Mouse (Mus musculus) hindbrain, embryonic 10.5 days (tissue): ENCODE measurements at regions not wholly inside any gene's neighbourhood (a gene's known extent, or its start where the extent isn't known, plus 50 kb on each side); places are given as distances from the start of the nearest gene placed in this dataset.
"Not testable (repeated sequence)": the region's sequence is repeated elsewhere in the genome, so short reads cannot be mapped to it uniquely, and the experiment has no call there.

Experiments
- DNase-seq: peaks from one replicate; pipeline ENCODE4 v3.0.0-alpha.2; 2017; ENCODE audit warnings: low spot score
- H3K27ac ChIP-seq: fragments of 300-500 bp; sonication (generic); 2 replicates; pipeline ENCODE4 v1.5.1; 2016; ENCODE audit warnings: mild to moderate bottlenecking, moderate library complexity
- H3K27me3 ChIP-seq: fragments of 300-500 bp; sonication (generic); 2 replicates; pipeline ENCODE4 v1.6.1; 2016; ENCODE audit warnings: mild to moderate bottlenecking; ENCODE audit not compliant: poor library complexity, insufficient read depth, severe bottlenecking
- H3K36me3 ChIP-seq: fragments of 300-500 bp; sonication (generic); 2 replicates; pipeline ENCODE4 v1.6.1; 2016; ENCODE audit warnings: mild to moderate bottlenecking, moderate library complexity
- H3K4me1 ChIP-seq: fragments of 300-500 bp; sonication (generic); replicated peaks from 2 replicates; pipeline ENCODE4 v1.6.1; 2016; ENCODE audit warnings: mild to moderate bottlenecking
- H3K4me3 ChIP-seq: fragments of 300-500 bp; sonication (generic); 2 replicates; pipeline ENCODE4 v1.5.1; 2016; ENCODE audit warnings: mild to moderate bottlenecking, moderate library complexity
- H3K9me3 ChIP-seq: fragments of 300-500 bp; sonication (generic); 2 replicates; pipeline ENCODE4 v1.6.1; 2016; ENCODE audit warnings: mild to moderate bottlenecking, moderate library complexity
- WGBS: fragments of 180-500 bp; shearing (Covaris S2); methylation state at CpG from one replicate; pipeline ENCODE4 v1.1.7; 2016; 5-methylcytosine and 5-hydroxymethylcytosine counted together

DNA sequence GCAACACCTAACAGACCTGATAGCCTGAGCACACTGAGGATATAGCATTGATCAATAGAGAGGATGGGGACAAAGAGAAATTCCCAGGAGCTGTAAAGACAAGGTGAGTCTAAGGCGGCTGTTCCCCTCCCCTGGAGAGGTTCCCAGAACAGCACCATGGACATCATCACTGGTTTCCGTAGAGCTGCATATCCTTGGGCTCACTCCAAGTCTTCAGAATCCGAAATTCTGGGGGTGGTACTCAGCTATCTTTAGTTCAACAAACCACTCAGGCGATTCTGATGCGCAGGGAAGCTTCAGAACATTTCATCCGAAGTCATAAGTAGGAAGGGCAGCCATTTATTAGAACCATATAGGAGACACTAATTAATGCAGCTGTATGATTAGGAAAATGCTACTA is 327.4 kb downstream of the Zpld1 start:
- no peaks in the 10 kb centered on the region for H3K9me3 ChIP-seq
- WGBS: 79% methylated on average over 6 of the region's 6 CpGs
- H3K4me1 ChIP-seq: no peaks in the 10 kb centered on the region
- DNase-seq: no peak
- H3K27me3 ChIP-seq: no peaks in the 10 kb centered on the region
- no peak overlapping the region for H3K4me3 ChIP-seq
- H3K27ac ChIP-seq: no peak overlapping the region
- H3K36me3 ChIP-seq: no peaks in the 10 kb centered on the region

DNA sequence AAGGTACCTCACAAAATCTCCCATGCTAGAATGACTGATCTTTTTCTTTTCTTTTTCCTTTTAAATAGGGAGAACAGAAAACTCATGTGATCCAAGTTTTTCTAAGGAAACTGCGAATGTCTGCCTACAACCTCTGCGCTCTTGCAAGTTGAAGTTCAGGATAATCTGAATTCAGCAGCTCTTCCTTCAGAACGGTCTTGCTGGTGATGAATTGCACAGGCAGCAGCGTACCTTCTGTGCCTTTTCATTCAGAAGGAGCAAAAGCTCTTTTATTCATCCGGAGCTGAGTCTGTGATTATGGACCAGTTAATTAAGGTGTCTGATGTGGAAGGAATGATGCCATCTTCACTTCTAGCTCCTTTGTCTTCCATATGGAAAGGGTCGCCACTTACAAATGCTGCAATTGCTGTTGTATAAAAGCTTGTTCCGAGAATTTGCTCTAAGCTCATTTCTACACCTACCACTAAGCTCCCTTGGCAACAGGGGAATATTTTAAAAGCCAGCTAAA is 353.9 kb downstream of the Zpld1 start:
- Histone ChIP-seq H3K4me3 (no peak overlapping the region), H3K4me1 (no peaks in the 10 kb centered on the region), H3K27ac (no peak overlapping the region), H3K27me3 (no peaks in the 10 kb centered on the region), H3K36me3 (no peaks in the 10 kb centered on the region), H3K9me3 (no peaks in the 10 kb centered on the region)
- WGBS: 72% methylated on average over 7 of the region's 7 CpGs
- no peak for DNase-seq

DNA sequence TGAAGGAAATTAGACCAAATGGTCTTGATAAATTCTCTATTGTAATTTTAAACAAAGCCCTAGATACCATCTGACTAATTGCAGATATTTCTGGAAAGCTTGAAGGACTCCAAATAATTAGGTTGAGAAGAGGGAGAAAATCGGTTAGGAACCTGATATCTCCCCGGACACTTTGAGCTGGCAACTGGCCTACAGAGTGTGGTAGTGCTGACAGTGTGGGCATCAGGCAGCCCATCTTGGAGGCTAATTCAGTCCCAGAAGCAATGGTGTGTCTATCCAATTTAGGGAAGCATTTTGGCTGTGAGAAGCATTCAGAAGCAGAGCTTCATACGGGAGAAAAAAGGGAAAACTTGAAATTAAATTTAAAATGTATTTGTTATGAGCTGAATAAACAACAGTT is 369.5 kb downstream of the Zpld1 start:
- H3K4me3 ChIP-seq: no peak overlapping the region
- 92% methylated on average over 3 of the region's 3 CpGs for WGBS
- DNase-seq: no peak
- H3K4me1 ChIP-seq: no peaks in the 10 kb centered on the region
- H3K27me3 ChIP-seq: no peaks in the 10 kb centered on the region
- no peaks in the 10 kb centered on the region for H3K36me3 ChIP-seq
- H3K9me3 ChIP-seq: no peaks in the 10 kb centered on the region
- H3K27ac ChIP-seq: no peak overlapping the region

DNA sequence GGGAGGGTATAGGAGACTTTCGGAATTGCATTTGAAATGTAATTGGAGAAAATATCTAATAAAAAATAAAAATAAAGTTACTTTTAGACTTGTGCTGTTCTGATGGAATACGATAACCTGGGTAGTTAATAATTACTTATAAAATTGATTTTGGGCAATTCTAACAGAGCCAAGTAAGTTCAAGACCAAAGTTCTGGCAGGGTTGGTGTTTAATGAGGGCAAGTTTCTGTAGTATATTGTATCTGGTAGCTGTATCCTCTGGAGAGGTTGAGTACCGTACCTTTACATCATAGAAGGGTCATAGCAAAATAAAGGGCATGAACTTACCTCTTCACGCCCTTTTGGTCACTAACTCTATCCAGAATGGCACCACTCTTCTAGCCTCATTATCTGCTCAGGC is 394.9 kb downstream of the Zpld1 start:
- no peak for DNase-seq
- H3K4me3 ChIP-seq: no peak overlapping the region
- no peaks in the 10 kb centered on the region for H3K27me3 ChIP-seq
- H3K36me3 ChIP-seq: no peaks in the 10 kb centered on the region
- no peak overlapping the region for H3K27ac ChIP-seq
- no peaks in the 10 kb centered on the region for H3K4me1 ChIP-seq
- 90% methylated on average over 4 of the region's 4 CpGs for WGBS
- H3K9me3 ChIP-seq: no peaks in the 10 kb centered on the region

DNA sequence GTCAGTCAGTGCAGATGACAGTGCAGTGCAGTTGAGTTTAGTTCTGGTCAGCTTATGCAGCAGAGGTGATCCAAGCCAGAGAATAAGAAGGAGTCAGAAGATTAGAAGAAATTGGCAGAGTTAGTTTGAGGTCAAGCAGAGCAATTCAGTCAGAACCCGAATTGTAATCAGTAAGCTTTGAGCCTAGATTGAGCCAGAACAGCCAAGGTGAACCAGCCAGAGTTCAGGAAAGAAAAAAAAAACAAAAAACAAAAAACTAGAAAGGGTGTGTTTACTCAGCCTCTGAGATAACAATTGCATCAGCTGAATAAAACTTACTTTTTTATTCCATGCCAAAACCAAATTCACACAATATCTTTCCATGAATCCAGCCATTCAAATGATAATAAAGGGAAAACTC is 396.3 kb downstream of the Zpld1 start:
- WGBS: 80% methylated on average over 1 of the region's 1 CpGs
- H3K27me3 ChIP-seq: no peaks in the 10 kb centered on the region

DNA sequence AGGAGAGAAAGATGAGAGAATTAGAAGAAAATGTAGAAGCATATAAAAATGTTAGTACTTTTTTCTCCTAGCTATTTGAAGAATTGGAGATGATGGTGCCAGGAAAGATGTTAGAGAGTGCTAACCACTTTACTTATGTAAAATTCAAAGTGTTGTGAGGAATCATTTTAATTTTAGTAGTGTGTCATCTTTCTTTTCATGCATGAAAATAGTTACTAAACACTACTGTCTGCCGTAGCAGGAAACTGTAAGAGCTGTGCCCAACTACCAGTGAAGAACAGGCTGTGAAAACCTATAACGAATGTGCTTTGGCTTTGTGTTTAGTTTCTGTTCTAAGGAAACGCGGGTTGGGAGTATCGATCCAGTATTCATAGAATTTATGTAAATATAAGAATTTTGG is 403.1 kb downstream of the Zpld1 start:
- Histone ChIP-seq H3K4me3 (no peak overlapping the region), H3K36me3 (no peaks in the 10 kb centered on the region), H3K27ac (no peak overlapping the region), H3K4me1 (no peaks in the 10 kb centered on the region), H3K27me3 (no peaks in the 10 kb centered on the region), H3K9me3 (no peaks in the 10 kb centered on the region)
- DNase-seq: no peak
- 91% methylated on average over 5 of the region's 5 CpGs for WGBS

More for the DNA sequence above, 396.3 kb downstream of the Zpld1 start:
- DNase-seq: no peak
- Histone ChIP-seq H3K4me3 (no peak overlapping the region), H3K9me3 (no peaks in the 10 kb centered on the region), H3K27ac (no peak overlapping the region), H3K36me3 (no peaks in the 10 kb centered on the region), H3K4me1 (no peaks in the 10 kb centered on the region)

DNA sequence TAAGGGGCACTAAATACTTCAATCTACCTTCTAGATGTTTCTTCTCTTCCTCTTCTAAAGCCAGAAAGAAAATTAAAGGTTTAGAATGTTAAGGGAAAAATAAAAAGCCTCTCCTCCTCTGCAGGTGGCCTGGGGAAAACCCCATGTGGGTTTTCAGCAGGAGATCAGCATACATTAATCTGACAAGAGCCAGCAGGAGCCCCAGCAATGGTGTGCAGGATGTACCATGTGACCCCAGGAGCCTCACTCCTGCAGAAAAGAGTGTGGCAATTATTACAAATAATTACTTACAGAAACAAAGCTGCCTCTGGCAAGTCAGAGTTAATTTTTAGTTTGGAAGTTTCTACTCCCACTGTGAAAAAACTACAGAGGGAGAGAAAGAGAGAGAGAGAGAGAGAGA is 440.4 kb downstream of the Zpld1 start:
- H3K4me3 ChIP-seq: no peak overlapping the region
- DNase-seq: peak; percentile 3
- no peaks in the 10 kb centered on the region for H3K9me3 ChIP-seq
- no peaks in the 10 kb centered on the region for H3K27me3 ChIP-seq
- H3K36me3 ChIP-seq: no peaks in the 10 kb centered on the region
- no peak overlapping the region for H3K27ac ChIP-seq
- no peaks in the 10 kb centered on the region for H3K4me1 ChIP-seq

DNA sequence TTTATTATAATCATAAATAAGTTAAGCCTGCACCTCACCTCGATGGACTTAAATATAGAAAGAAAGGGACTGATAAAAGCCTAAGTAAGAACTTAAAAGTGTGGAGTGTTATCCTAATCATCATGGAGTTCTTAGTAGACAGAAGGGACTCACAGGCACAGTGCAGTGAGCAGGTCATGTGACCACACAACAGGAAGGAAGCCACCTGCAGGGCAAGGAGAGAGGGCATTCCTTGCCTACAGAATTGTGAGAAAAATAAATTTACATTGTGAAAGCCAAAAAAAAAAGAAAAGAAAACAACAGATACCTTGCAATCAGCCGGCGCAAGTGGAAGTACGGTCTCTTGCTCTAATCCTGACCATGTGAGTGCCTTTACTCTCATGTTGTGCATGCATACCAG is 454.8 kb downstream of the Zpld1 start:
- H3K27ac ChIP-seq, H3K4me1 ChIP-seq, H3K9me3 ChIP-seq, DNase-seq, H3K36me3 ChIP-seq, H3K27me3 ChIP-seq, H3K4me3 ChIP-seq: not testable (repeated sequence)
- WGBS: 94% methylated on average over 4 of the region's 4 CpGs
